Mouse (Mus musculus) hindbrain, embryonic 12.5 days (tissue): ENCODE results near the gene St6galnac5. TPM values are rescaled to one million over a fixed set of nuclear protein-coding genes. Genes with fewer than 3 reads are reported as not detected.

Experiments used
- ATAC-seq: fragments of 200-750 bp; cut with Nextera tagmentation; 2 replicates; pipeline ENCODE4 v1.8.0; 2017; ENCODE audit warnings: moderate TSS enrichment; ENCODE audit not compliant: low FRiP score
- H3K27ac ChIP-seq: fragments of 300-500 bp; sonication (generic); 2 replicates; pipeline ENCODE4 v1.5.1; 2016; ENCODE audit warnings: mild to moderate bottlenecking
- H3K27me3 ChIP-seq: fragments of 300-500 bp; sonication (generic); 2 replicates; pipeline ENCODE4 v1.6.1; 2016; ENCODE audit warnings: mild to moderate bottlenecking
- H3K36me3 ChIP-seq: fragments of 300-500 bp; sonication (generic); 2 replicates; pipeline ENCODE4 v1.6.1; 2016; ENCODE audit warnings: mild to moderate bottlenecking
- H3K4me1 ChIP-seq: fragments of 300-500 bp; sonication (generic); 2 replicates; pipeline ENCODE4 v1.6.1; 2016
- H3K4me2 ChIP-seq: fragments of 300-500 bp; sonication (generic); replicated peaks from 2 replicates; pipeline ENCODE4 v1.6.1; 2016; ENCODE audit warnings: mild to moderate bottlenecking
- H3K4me3 ChIP-seq: fragments of 300-500 bp; sonication (generic); 2 replicates; pipeline ENCODE4 v1.5.1; 2016; ENCODE audit warnings: mild to moderate bottlenecking
- H3K9ac ChIP-seq: fragments of 300-500 bp; sonication (generic); 2 replicates; pipeline ENCODE4 v1.6.1; 2016; ENCODE audit warnings: mild to moderate bottlenecking, moderate library complexity
- H3K9me3 ChIP-seq: fragments of 300-500 bp; sonication (generic); replicated peaks from 2 replicates; pipeline ENCODE4 v1.6.1; 2016; ENCODE audit warnings: mild to moderate bottlenecking
- WGBS: fragments of 180-500 bp; shearing (Covaris S2); methylation state at CpG from one replicate; pipeline ENCODE4 v1.1.7; 2016; 5-methylcytosine and 5-hydroxymethylcytosine counted together
- polyA plus RNA-seq: library from polyadenylated mRNA; unstranded; fragments of >200 nt; fragmentation: Nextera tagmentation; extraction: Ambion mirVana; gene quantifications from 2 replicates; pipeline ENCODE4 v1.2.1, GENCODE M21; 2016

St6galnac5 gene
- polyA plus RNA-seq = 8.4 and 9.1 TPM in 2 replicates

- H3K4me1 ChIP-seq = peaks cover 28% of the 10 kb centered on the region
- no peaks in the 10 kb centered on the region for H3K36me3 ChIP-seq
- H3K4me3 ChIP-seq = peak within 1 kb of the TSS; percentile 56
- WGBS = under 1% methylated on average over 17 of the region's 17 CpGs
- peak within 1 kb of the TSS; percentile 96 for H3K4me2 ChIP-seq
- no peaks in the 10 kb centered on the region for H3K9me3 ChIP-seq
- peak within 1 kb of the TSS; percentile 67 for H3K9ac ChIP-seq
- peaks cover 16% of the 10 kb centered on the region; the same call in 1 of the 2 replicates for H3K27me3 ChIP-seq
- H3K27ac ChIP-seq = peak within 1 kb of the TSS; percentile 60
- peak; percentile 46 for ATAC-seq
Measured at GRCm38 (mm10) chr3:152981988-152982387, at the start of gene St6galnac5. Gene St6galnac5, minus strand, starts transcription at chr3:152982246.

GRCm38 (mm10) chr3:153030756-153031155 lies 48.7 kb upstream of the St6galnac5 start:
- 93% methylated on average over 5 of the region's 5 CpGs for WGBS
- Histone ChIP-seq H3K27ac (no peak overlapping the region), H3K9ac (no peak overlapping the region), H3K4me2 (no peak overlapping the region), H3K9me3 (no peaks in the 10 kb centered on the region), H3K27me3 (no peaks in the 10 kb centered on the region; the same call in 1 of the 2 replicates), H3K4me1 (no peaks in the 10 kb centered on the region), H3K36me3 (no peaks in the 10 kb centered on the region), H3K4me3 (no peak overlapping the region)
- no peak for ATAC-seq

DNA sequence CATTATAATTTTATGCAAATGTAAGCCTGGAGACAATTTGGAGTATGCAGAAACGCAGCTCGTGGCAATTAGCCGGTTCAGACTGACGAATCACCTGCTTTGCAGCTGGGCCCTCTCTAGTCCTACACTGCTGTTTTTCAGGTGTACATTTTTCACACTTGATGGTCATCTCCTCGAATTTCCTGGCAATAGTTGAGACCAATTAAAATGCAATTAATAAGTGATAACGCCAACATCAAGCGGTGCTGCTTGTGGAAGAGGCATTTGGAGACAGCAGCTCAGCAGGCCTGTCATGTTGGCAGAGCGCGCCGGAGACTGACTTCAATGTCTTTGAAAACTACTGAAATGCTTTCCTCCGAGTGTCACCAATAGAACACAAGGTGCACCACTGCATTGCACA lies 42.0 kb upstream of the St6galnac5 start:
- Histone ChIP-seq H3K4me3 (no peak overlapping the region), H3K27me3 (no peaks in the 10 kb centered on the region), H3K4me2 (no peak overlapping the region), H3K4me1 (no peaks in the 10 kb centered on the region), H3K9ac (no peak overlapping the region), H3K9me3 (no peaks in the 10 kb centered on the region), H3K27ac (no peak overlapping the region), H3K36me3 (no peaks in the 10 kb centered on the region)
- WGBS = 82% methylated on average over 11 of the region's 11 CpGs
- no peak for ATAC-seq

GRCm38 (mm10) chr3:153018051-153018450 lies 36.0 kb upstream of the St6galnac5 start:
- no peak overlapping the region for H3K4me2 ChIP-seq
- 75% methylated on average over 10 of the region's 10 CpGs for WGBS
- no peak overlapping the region for H3K9ac ChIP-seq
- no peaks in the 10 kb centered on the region for H3K36me3 ChIP-seq
- H3K4me1 ChIP-seq = 0 out of 2 replicates have a peak, but pooled peaks cover 3% of the 10 kb centered on the region
- no peak for ATAC-seq
- no peaks in the 10 kb centered on the region for H3K9me3 ChIP-seq
- no peaks in the 10 kb centered on the region for H3K27me3 ChIP-seq
- no peak overlapping the region for H3K4me3 ChIP-seq
- no peak overlapping the region for H3K27ac ChIP-seq

GRCm38 (mm10) chr3:153016355-153016754 lies 34.3 kb upstream of the St6galnac5 start:
- WGBS = 76% methylated on average over 8 of the region's 8 CpGs
- no peak for ATAC-seq
- H3K27me3 ChIP-seq = no peaks in the 10 kb centered on the region

DNA sequence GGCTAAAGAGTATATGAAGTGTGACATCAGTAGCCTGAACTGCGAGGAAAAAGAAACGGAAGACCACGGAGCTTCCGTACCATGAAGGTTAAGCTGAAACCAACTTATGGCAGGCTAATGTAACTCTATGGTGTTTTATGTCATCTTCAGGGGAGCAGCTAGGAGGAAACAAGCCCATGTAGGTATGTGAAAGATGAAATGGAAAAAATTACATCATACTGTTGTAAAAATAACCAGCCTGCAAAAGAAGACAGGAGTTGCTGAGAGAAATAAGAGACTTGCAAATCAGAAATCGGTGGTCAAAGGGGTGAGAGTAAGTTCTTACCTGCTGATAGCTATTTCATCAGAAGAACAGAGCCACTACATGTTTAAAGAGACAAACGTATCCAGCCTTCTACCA lies 24.8 kb upstream of the St6galnac5 start:
- Histone ChIP-seq H3K27ac (no peak overlapping the region), H3K4me2 (no peak overlapping the region), H3K9ac (no peak overlapping the region), H3K36me3 (no peaks in the 10 kb centered on the region), H3K27me3 (no peaks in the 10 kb centered on the region), H3K9me3 (0 out of 2 replicates have a peak, but pooled peaks cover 3% of the 10 kb centered on the region), H3K4me3 (no peak overlapping the region), H3K4me1 (no peaks in the 10 kb centered on the region)
- 87% methylated on average over 6 of the region's 6 CpGs for WGBS
- no peak for ATAC-seq

More at GRCm38 (mm10) chr3:153016355-153016754, 34.3 kb upstream of the St6galnac5 start:
- 0 out of 2 replicates have a peak, but pooled peaks cover 3% of the 10 kb centered on the region for H3K4me1 ChIP-seq
- no peaks in the 10 kb centered on the region for H3K9me3 ChIP-seq
- no peak overlapping the region for H3K4me2 ChIP-seq
- no peaks in the 10 kb centered on the region for H3K36me3 ChIP-seq
- no peak overlapping the region for H3K4me3 ChIP-seq
- H3K9ac ChIP-seq = no peak overlapping the region
- no peak overlapping the region for H3K27ac ChIP-seq

GRCm38 (mm10) chr3:152998901-152999300 lies 16.9 kb upstream of the St6galnac5 start:
- Histone ChIP-seq H3K4me2 (no peak overlapping the region), H3K27me3 (no peaks in the 10 kb centered on the region), H3K9me3 (no peaks in the 10 kb centered on the region), H3K4me1 (0 out of 2 replicates have a peak, but pooled peaks cover 7% of the 10 kb centered on the region), H3K4me3 (no peak overlapping the region), H3K9ac (no peak overlapping the region), H3K27ac (no peak overlapping the region), H3K36me3 (no peaks in the 10 kb centered on the region)
- 55% methylated on average over 5 of the region's 5 CpGs for WGBS
- ATAC-seq = peak; percentile 29; the same call in 1 of the 2 replicates

DNA sequence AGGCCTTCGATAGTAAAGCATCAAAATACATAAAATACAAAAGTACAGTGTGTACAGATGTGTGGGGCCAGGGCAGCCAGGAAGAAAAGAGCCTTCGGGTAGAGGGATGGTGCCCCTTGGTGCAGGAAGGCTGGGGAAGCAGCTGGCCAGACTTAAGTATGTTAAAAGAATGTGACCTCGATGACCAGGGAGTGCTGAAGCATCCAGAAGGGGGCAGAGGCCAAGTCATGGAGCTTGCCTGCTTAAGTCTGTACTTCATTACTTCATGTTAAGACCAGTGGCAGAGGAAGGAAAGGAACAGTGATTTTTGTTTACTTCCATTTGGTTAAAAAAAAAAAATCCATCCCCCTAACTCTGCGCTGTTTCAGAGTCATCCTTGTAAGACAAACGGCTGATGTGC lies 16.1 kb upstream of the St6galnac5 start:
- Histone ChIP-seq H3K9me3 (no peaks in the 10 kb centered on the region), H3K36me3 (no peaks in the 10 kb centered on the region), H3K4me3 (no peak overlapping the region), H3K27me3 (no peaks in the 10 kb centered on the region), H3K4me2 (no peak overlapping the region), H3K9ac (no peak overlapping the region), H3K4me1 (0 out of 2 replicates have a peak, but pooled peaks cover 7% of the 10 kb centered on the region), H3K27ac (no peak overlapping the region)
- WGBS = 60% methylated on average over 5 of the region's 5 CpGs
- ATAC-seq = no peak

DNA sequence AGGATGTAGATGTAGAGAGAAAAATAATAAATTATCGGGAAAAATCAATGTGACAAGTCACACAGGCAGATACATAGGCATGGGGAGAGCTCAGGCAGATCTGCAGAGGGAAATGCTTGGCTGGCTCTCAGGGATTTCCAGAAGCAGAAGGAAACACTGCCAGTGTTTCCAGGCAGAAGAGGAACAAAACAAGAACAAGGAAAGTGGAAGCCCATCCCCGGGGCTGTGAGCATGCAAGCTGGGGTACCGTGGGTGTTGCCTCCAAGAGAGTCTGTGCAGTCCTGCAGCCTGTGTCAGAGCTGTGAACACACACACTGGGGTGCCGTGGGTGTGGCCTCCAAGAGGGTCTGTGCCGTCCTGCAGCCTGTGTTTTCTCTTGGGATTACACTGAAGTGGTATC lies 11.6 kb upstream of the St6galnac5 start:
- H3K4me1 ChIP-seq = 0 out of 2 replicates have a peak, but pooled peaks cover under 1% of the 10 kb centered on the region
- WGBS = 61% methylated on average over 5 of the region's 5 CpGs
- no peaks in the 10 kb centered on the region for H3K9me3 ChIP-seq
- H3K4me2 ChIP-seq = no peak overlapping the region
- H3K27ac ChIP-seq = no peak overlapping the region
- H3K36me3 ChIP-seq = no peaks in the 10 kb centered on the region
- H3K9ac ChIP-seq = no peak overlapping the region
- no peaks in the 10 kb centered on the region for H3K27me3 ChIP-seq
- ATAC-seq = no peak
- no peak overlapping the region for H3K4me3 ChIP-seq

DNA sequence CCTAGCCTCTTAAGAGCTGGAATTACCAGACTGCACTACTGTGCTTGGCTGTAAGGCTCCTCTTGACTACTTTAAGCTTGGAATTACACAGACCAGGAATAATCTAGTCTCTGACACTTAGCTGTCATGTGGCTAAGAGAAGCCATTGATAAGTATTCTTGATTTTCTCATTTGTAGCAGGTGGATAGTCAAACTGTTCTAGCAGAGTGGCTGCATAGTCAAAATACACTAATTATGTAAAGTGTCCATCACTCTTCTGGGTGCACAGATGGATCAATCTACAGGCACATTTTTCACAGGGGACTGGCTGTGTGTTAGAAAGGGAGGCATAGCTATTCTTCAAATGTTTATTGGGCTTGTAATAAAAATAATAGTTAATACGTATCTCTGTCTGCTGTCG lies 8.7 kb upstream of the St6galnac5 start:
- no peak overlapping the region for H3K9ac ChIP-seq
- no peaks in the 10 kb centered on the region for H3K36me3 ChIP-seq
- H3K9me3 ChIP-seq = no peaks in the 10 kb centered on the region
- no peaks in the 10 kb centered on the region for H3K27me3 ChIP-seq
- no peaks in the 10 kb centered on the region for H3K4me1 ChIP-seq
- no peak overlapping the region for H3K4me3 ChIP-seq
- WGBS = 89% methylated on average over 2 of the region's 2 CpGs
- H3K4me2 ChIP-seq = no peak overlapping the region
- no peak for ATAC-seq
- H3K27ac ChIP-seq = no peak overlapping the region

DNA sequence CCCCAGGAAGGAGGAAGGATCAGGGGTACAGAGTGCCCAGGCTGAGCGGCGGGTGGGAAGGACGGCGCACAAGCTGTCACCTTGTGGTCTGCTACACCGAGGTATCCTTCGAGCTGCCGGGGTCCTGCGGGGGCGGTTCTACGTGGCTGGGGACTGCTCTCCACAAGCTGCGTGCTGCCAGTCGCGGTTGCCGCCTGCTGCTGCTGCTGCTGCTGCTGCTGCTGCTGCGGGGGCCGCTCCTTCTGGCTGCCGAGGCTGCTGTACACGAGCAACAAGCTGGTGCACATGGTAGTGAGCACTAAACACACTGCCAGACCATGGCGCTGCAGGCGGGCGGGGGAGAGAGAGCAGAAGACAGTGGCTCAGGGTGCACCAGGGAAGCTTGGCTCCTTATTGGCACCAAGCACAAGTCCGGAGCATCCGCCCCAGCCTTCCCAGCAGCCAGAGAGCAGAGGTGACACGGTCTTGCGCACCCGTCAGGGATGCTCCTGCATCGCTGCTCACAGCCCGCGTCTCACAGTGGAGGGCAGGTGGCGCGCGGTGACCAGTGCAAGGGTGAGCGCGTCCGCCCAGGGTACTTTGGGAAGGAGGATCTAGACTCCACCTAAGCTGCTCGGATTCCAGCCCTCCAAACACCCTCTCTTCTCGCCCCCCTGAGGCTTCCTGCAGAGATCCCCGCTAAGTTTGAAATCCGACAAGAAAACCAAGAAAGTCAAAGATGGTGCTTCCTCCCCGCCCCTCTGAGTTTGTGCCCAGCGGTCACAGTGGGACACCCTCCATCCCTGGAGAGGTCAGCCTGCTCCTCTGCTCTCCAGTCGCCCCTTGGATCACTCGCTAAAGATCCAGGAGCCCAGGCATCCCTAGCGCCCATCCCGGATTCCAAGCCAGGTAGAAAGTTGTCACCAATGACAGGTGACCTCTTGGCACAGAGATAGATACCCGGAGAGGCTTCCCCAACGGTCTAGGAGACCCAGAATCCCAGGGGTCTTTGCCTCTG lies 770 bp downstream of the St6galnac5 start:
- WGBS = under 1% methylated on average over 47 of the region's 47 CpGs
- peak; percentile 77 for ATAC-seq

GRCm38 (mm10) chr3:152980431-152980830 lies 1.6 kb downstream of the St6galnac5 start:
- WGBS = 11% methylated on average over 5 of the region's 6 CpGs
- no peaks in the 10 kb centered on the region for H3K9me3 ChIP-seq
- peak overlapping the region; percentile 56 for H3K4me3 ChIP-seq
- peak overlapping the region; percentile 96 for H3K4me2 ChIP-seq
- peaks cover 28% of the 10 kb centered on the region for H3K4me1 ChIP-seq
- H3K27me3 ChIP-seq = peaks cover 16% of the 10 kb centered on the region; the same call in 1 of the 2 replicates
- ATAC-seq = no peak
- no peaks in the 10 kb centered on the region for H3K36me3 ChIP-seq
- no peak overlapping the region for H3K27ac ChIP-seq
- H3K9ac ChIP-seq = peak overlapping the region; percentile 67

More for the DNA sequence above, 770 bp downstream of the St6galnac5 start:
- Histone ChIP-seq H3K4me3 (peak overlapping the region; percentile 56), H3K4me2 (peak overlapping the region; percentile 96), H3K4me1 (peaks cover 28% of the 10 kb centered on the region), H3K27me3 (peaks cover 16% of the 10 kb centered on the region; the same call in 1 of the 2 replicates), H3K9ac (peak overlapping the region; percentile 67), H3K9me3 (no peaks in the 10 kb centered on the region), H3K36me3 (no peaks in the 10 kb centered on the region), H3K27ac (peak overlapping the region; percentile 60)
